Mouse (Mus musculus): ENCODE results near the gene E2f3.

E2f3 gene

GRCm38 (mm10) chr13:29985855-29986755, at the start of gene E2f3:
Gene E2f3 (minus strand): TSS chr13:29986063.
- DNase-seq = peak; percentile 99 to 100

- no peak for DNase-seq
Measured at GRCm38 (mm10) chr13:30034540-30034939, 48.7 kb upstream of the E2f3 start.

- no peak for DNase-seq
Measured at GRCm38 (mm10) chr13:30031684-30032335, 45.9 kb upstream of the E2f3 start.

GRCm38 (mm10) chr13:30027841-30028240, 42.0 kb upstream of the E2f3 start:
- no peak for DNase-seq

- no peak for DNase-seq
Measured at GRCm38 (mm10) chr13:30022487-30022886, 36.6 kb upstream of the E2f3 start.

GRCm38 (mm10) chr13:30018573-30018972, 32.7 kb upstream of the E2f3 start:
- no peak for DNase-seq

GRCm38 (mm10) chr13:30017611-30018010, 31.7 kb upstream of the E2f3 start:
- DNase-seq = no peak

GRCm38 (mm10) chr13:30014576-30014975, 28.7 kb upstream of the E2f3 start:
- no peak for DNase-seq

- DNase-seq = no peak
Measured at GRCm38 (mm10) chr13:30012226-30012625, 26.4 kb upstream of the E2f3 start.

- DNase-seq = no peak
Measured at GRCm38 (mm10) chr13:30008738-30009137, 22.9 kb upstream of the E2f3 start.

GRCm38 (mm10) chr13:30005422-30005821, 19.6 kb upstream of the E2f3 start:
- DNase-seq = no peak

GRCm38 (mm10) chr13:30004849-30005248, 19.0 kb upstream of the E2f3 start:
- no peak for DNase-seq

- DNase-seq = no peak
Measured at GRCm38 (mm10) chr13:30003169-30003568, 17.3 kb upstream of the E2f3 start.

GRCm38 (mm10) chr13:30001041-30001440, 15.2 kb upstream of the E2f3 start:
- DNase-seq = no peak

GRCm38 (mm10) chr13:29987956-29988355, 2.1 kb upstream of the E2f3 start:
- DNase-seq = no peak

GRCm38 (mm10) chr13:29986756-29987120, 875 bp upstream of the E2f3 start:
- no peak for DNase-seq

- peak; percentile 26 to 28 for DNase-seq
Measured at GRCm38 (mm10) chr13:29985101-29985854, 585 bp downstream of the E2f3 start.

GRCm38 (mm10) chr13:29984286-29985100, 1.4 kb downstream of the E2f3 start:
- peak; percentile 41 to 61 for DNase-seq

- peak; percentile 10 to 11 for DNase-seq
Measured at GRCm38 (mm10) chr13:29983523-29984191, 2.2 kb downstream of the E2f3 start.

GRCm38 (mm10) chr13:29983037-29983436, 2.8 kb downstream of the E2f3 start:
- peak in 1 of 2 experiments; percentile 15 for DNase-seq

- no peak for DNase-seq
Measured at GRCm38 (mm10) chr13:29982400-29982799, 3.5 kb downstream of the E2f3 start.

- no peak for DNase-seq
Measured at GRCm38 (mm10) chr13:29979140-29979564, 6.7 kb downstream of the E2f3 start.

All from kidney, adult 8-10 months (tissue).